Comparison of ENCODE assay signal across 7 mouse cellular contexts in genomic region chr14:74948014-74948396, GRCm38 (mm10). TPM values are rescaled to one million over a fixed set of nuclear protein-coding genes. Genes with fewer than 3 reads are reported as not detected.
DNase-seq lines count a peak whose midpoint lies in the region; ATAC-seq and TF ChIP-seq lines count a peak whose summit lies in the region.

No protein-coding gene starts in this region.

- DNase-seq in lung, embryonic 14.5 days: no peak
- DNase-seq in lung, adult 18-20 months: no peak
- no peak for DNase-seq in embryonic facial prominence, embryonic 14.5 days (ENCODE audit: low spot score)
- DNase-seq in adrenal gland, adult 8-10 months: no peak
- no peak for DNase-seq in right cerebral cortex, postnatal 10 days (ENCODE audit: low spot score in 2 of 2)

- H3K27ac ChIP-seq in lung, embryonic 14.5 days (ENCODE audit: low read depth): peak overlapping the region; percentile 92
- peak overlapping the region; percentile 93 for H3K27ac ChIP-seq in embryonic facial prominence, embryonic 14.5 days (replicated peaks; ENCODE audit: low read depth, low read length)
- H3K27ac ChIP-seq in intestine, embryonic 16.5 days (ENCODE audit: low read length): peak overlapping the region; percentile 88
- peak overlapping the region; percentile 86 for H3K27ac ChIP-seq in neural tube, embryonic 13.5 days (replicated peaks)

- WGBS in lung, embryonic 14.5 days: 25% methylated on average over 13 of the region's 13 CpGs
- WGBS in embryonic facial prominence, embryonic 14.5 days: 25% methylated on average over 13 of the region's 13 CpGs
- 28% methylated on average over 13 of the region's 13 CpGs for WGBS in intestine, embryonic 16.5 days
- 32% methylated on average over 13 of the region's 13 CpGs for WGBS in neural tube, embryonic 13.5 days

- ATAC-seq in lung, embryonic 14.5 days (ENCODE audit: insufficient read depth): no peak
- ATAC-seq in embryonic facial prominence, embryonic 14.5 days (ENCODE audit: low read depth): no peak
- no peak for ATAC-seq in intestine, embryonic 16.5 days
- no peak for ATAC-seq in neural tube, embryonic 13.5 days (ENCODE audit: low read depth)

- H3K9me3 ChIP-seq in lung, embryonic 14.5 days (ENCODE audit: low read depth, low read length): no peaks in the 10 kb centered on the region
- no peaks in the 10 kb centered on the region for H3K9me3 ChIP-seq in embryonic facial prominence, embryonic 14.5 days (ENCODE audit: control insufficient read depth, low read length)
- no peaks in the 10 kb centered on the region for H3K9me3 ChIP-seq in intestine, embryonic 16.5 days (ENCODE audit: control insufficient read depth, low read length)
- no peaks in the 10 kb centered on the region for H3K9me3 ChIP-seq in neural tube, embryonic 13.5 days

- H3K4me3 ChIP-seq in lung, embryonic 14.5 days (ENCODE audit: low read depth, low read length): peak overlapping the region; percentile 69
- peak overlapping the region; percentile 82 for H3K4me3 ChIP-seq in embryonic facial prominence, embryonic 14.5 days (ENCODE audit: low read depth, low read length)
- H3K4me3 ChIP-seq in intestine, embryonic 16.5 days (ENCODE audit: low read length): peak overlapping the region; percentile 85
- peak overlapping the region; percentile 86 for H3K4me3 ChIP-seq in neural tube, embryonic 13.5 days

- H3K4me2 ChIP-seq in lung, embryonic 14.5 days: peak overlapping the region; percentile 73
- peak overlapping the region; percentile 76 for H3K4me2 ChIP-seq in embryonic facial prominence, embryonic 14.5 days (ENCODE audit: low read depth, low read length)
- H3K4me2 ChIP-seq in intestine, embryonic 16.5 days (ENCODE audit: low read depth, low read length): peak overlapping the region; percentile 58
- H3K4me2 ChIP-seq in neural tube, embryonic 13.5 days: peak overlapping the region; percentile 80

- no peaks in the 10 kb centered on the region for H3K27me3 ChIP-seq in lung, embryonic 14.5 days (ENCODE audit: insufficient read depth, low read length)
- H3K27me3 ChIP-seq in embryonic facial prominence, embryonic 14.5 days (replicated peaks; ENCODE audit: control insufficient read depth, insufficient read depth, low read length): no peaks in the 10 kb centered on the region
- no peaks in the 10 kb centered on the region for H3K27me3 ChIP-seq in intestine, embryonic 16.5 days (replicated peaks; ENCODE audit: control insufficient read depth, insufficient read depth, low read length)
- H3K27me3 ChIP-seq in neural tube, embryonic 13.5 days: no peaks in the 10 kb centered on the region

- no peaks in the 10 kb centered on the region for H3K36me3 ChIP-seq in lung, embryonic 14.5 days (ENCODE audit: insufficient read depth)
- H3K36me3 ChIP-seq in embryonic facial prominence, embryonic 14.5 days (ENCODE audit: control insufficient read depth, insufficient read depth, low read length): no peaks in the 10 kb centered on the region
- H3K36me3 ChIP-seq in intestine, embryonic 16.5 days (ENCODE audit: control insufficient read depth, insufficient read depth, low read length): no peaks in the 10 kb centered on the region
- H3K36me3 ChIP-seq in neural tube, embryonic 13.5 days: no peaks in the 10 kb centered on the region

- peak overlapping the region; percentile 91 for H3K9ac ChIP-seq in lung, embryonic 14.5 days
- peak overlapping the region; percentile 93 for H3K9ac ChIP-seq in embryonic facial prominence, embryonic 14.5 days (ENCODE audit: low read depth, low read length)
- H3K9ac ChIP-seq in intestine, embryonic 16.5 days (ENCODE audit: low read depth, low read length): peak overlapping the region; percentile 91
- peak overlapping the region; percentile 91 for H3K9ac ChIP-seq in neural tube, embryonic 13.5 days

- no peak for TF ChIP-seq CTCF in lung, embryonic 14.5 days (IDR thresholded peaks at IDR 0.05; ENCODE audit: low read depth)

- H3K4me1 ChIP-seq in lung, embryonic 14.5 days (ENCODE audit: insufficient read depth): peaks cover 10% of the 10 kb centered on the region; the same call in 1 of the 2 replicates
- peaks cover 23% of the 10 kb centered on the region for H3K4me1 ChIP-seq in embryonic facial prominence, embryonic 14.5 days (ENCODE audit: control insufficient read depth, insufficient read depth, low read length)
- peaks cover 8% of the 10 kb centered on the region for H3K4me1 ChIP-seq in intestine, embryonic 16.5 days (ENCODE audit: control insufficient read depth, insufficient read depth, low read length)
- H3K4me1 ChIP-seq in neural tube, embryonic 13.5 days (replicated peaks): peaks cover 31% of the 10 kb centered on the region

RNA-seq across cellular contexts. Expression of gene Lrch1, which starts 0.3 kb away (rescaled TPM):
- polyA plus RNA-seq in lung, embryonic 14.5 days (2014; fragmentation: Nextera tagmentation; extraction: Ambion mirVana): 18.9 and 23.9 TPM in 2 replicates
- polyA plus RNA-seq in embryonic facial prominence, embryonic 14.5 days (2014; fragmentation: Nextera tagmentation; extraction: Ambion mirVana): 15.6 TPM in 2 replicates
- 9.8 and 9.9 TPM in 2 replicates for polyA plus RNA-seq in intestine, embryonic 16.5 days (2015; fragmentation: Nextera tagmentation; extraction: Ambion mirVana)
- 12.0 and 12.2 TPM in 2 replicates for polyA plus RNA-seq in neural tube, embryonic 13.5 days (2015; fragmentation: Nextera tagmentation; extraction: Ambion mirVana)
- total RNA-seq in adrenal gland, adult 8-10 months (2022): 10 to 100 TPM; 11.0 to 35.2 (median 19.0) TPM
